Mouse (Mus musculus): ENCODE measurements around the gene Alad. TPM values are rescaled to one million over a fixed set of nuclear protein-coding genes. Genes with fewer than 3 reads are reported as not detected.
A peak's percentile ranks its signal among the peaks of the same experiment; 100 is the strongest.

The Alad gene
- polyA plus RNA-seq, 1 experiment from 2014 or later: 156 TPM

GRCm38 (mm10) chr4:62508839-62509238 lies 10.9 kb downstream of the Alad start:
- TF ChIP-seq CTCF (IDR thresholded peaks at IDR 0.05; ENCODE audit: low read depth): no peak
- H3K4me3 ChIP-seq (ENCODE audit: low read depth, low read length): no peak overlapping the region
- H3K27ac ChIP-seq (ENCODE audit: low read depth, low read length): no peak overlapping the region
- H3K36me3 ChIP-seq (ENCODE audit: control insufficient read depth, insufficient read depth): peaks cover 69% of the 10 kb centered on the region
- WGBS: 80% methylated on average over 5 of the region's 5 CpGs
- no peaks in the 10 kb centered on the region for H3K27me3 ChIP-seq (replicated peaks; ENCODE audit: control insufficient read depth, insufficient read depth, low read length)
- H3K9ac ChIP-seq (ENCODE audit: low read depth, low read length): no peak overlapping the region
- H3K9me3 ChIP-seq (ENCODE audit: control insufficient read depth): no peaks in the 10 kb centered on the region
- no peak overlapping the region for H3K4me2 ChIP-seq (replicated peaks; ENCODE audit: low read depth)
- peaks cover 3% of the 10 kb centered on the region; the same call in 1 of the 2 replicates for H3K4me1 ChIP-seq (replicated peaks; ENCODE audit: control insufficient read depth, insufficient read depth, low read length)
- no peak for ATAC-seq

GRCm38 (mm10) chr4:62506798-62507197 lies 12.9 kb downstream of the Alad start:
- Histone ChIP-seq H3K9me3 (ENCODE audit: control insufficient read depth) (no peaks in the 10 kb centered on the region), H3K27me3 (replicated peaks; ENCODE audit: control insufficient read depth, insufficient read depth, low read length) (no peaks in the 10 kb centered on the region), H3K4me2 (replicated peaks; ENCODE audit: low read depth) (no peak overlapping the region), H3K36me3 (ENCODE audit: control insufficient read depth, insufficient read depth) (peaks cover 48% of the 10 kb centered on the region), H3K9ac (ENCODE audit: low read depth, low read length) (no peak overlapping the region), H3K27ac (ENCODE audit: low read depth, low read length) (no peak overlapping the region), H3K4me3 (ENCODE audit: low read depth, low read length) (no peak overlapping the region), H3K4me1 (replicated peaks; ENCODE audit: control insufficient read depth, insufficient read depth, low read length) (peaks cover 6% of the 10 kb centered on the region; the same call in 1 of the 2 replicates)
- peak; percentile 26 for ATAC-seq
- peak; percentile 83 for TF ChIP-seq CTCF (IDR thresholded peaks at IDR 0.05; ENCODE audit: low read depth)
- WGBS: 60% methylated on average over 2 of the region's 2 CpGs

- TF ChIP-seq CTCF (IDR thresholded peaks at IDR 0.05; ENCODE audit: low read depth): no peak
- Histone ChIP-seq H3K27me3 (replicated peaks; ENCODE audit: control insufficient read depth, insufficient read depth, low read length) (no peaks in the 10 kb centered on the region), H3K4me2 (replicated peaks; ENCODE audit: low read depth) (no peak overlapping the region), H3K9me3 (ENCODE audit: control insufficient read depth) (no peaks in the 10 kb centered on the region), H3K36me3 (ENCODE audit: control insufficient read depth, insufficient read depth) (peaks cover 40% of the 10 kb centered on the region), H3K4me3 (ENCODE audit: low read depth, low read length) (no peak overlapping the region), H3K27ac (ENCODE audit: low read depth, low read length) (no peak overlapping the region), H3K4me1 (replicated peaks; ENCODE audit: control insufficient read depth, insufficient read depth, low read length) (peaks cover 6% of the 10 kb centered on the region; the same call in 1 of the 2 replicates), H3K9ac (ENCODE audit: low read depth, low read length) (no peak overlapping the region)
- 82% methylated on average over 3 of the region's 3 CpGs for WGBS
- ATAC-seq: no peak
These were observed 13.7 kb downstream of the Alad start for GRCm38 (mm10) chr4:62505991-62506390.

DNA sequence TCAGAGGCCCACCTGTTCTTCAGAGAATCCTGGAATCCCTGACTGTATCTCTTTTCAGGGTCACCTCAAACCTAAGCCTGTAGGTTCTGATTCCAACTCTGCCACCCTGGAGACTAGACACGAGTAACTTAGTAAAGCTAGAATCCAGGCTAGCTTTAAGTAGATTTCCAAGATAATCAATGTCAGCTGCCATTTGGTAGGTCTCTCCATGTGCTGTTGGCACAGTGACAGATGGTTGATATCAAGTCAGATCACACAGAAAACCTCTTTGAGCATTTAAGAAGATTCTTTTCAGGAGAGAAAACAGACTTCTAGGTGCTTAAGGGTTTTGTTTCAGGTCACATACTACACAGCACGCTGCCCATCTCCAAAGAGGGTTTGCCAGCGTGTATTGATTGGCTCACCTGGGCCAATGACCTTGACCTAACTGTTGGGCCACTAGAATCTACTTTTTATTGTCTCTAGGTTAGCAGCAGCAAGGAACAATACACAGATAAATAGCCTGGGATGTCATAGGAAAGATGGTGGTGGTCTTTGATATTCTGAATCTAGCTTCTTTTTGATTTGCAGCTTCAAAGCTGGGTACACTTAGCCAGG lies 16.2 kb downstream of the Alad start, which contains the start of gene Hdhd3:
TSS of gene Hdhd3 (minus strand) at position 94 of the 597 bp plus-strand sequence.
- Histone ChIP-seq H3K36me3 (ENCODE audit: control insufficient read depth, insufficient read depth) (peaks cover 28% of the 10 kb centered on the region), H3K4me2 (replicated peaks; ENCODE audit: low read depth) (peak within 1 kb of the TSS; percentile 67), H3K4me1 (replicated peaks; ENCODE audit: control insufficient read depth, insufficient read depth, low read length) (peaks cover 9% of the 10 kb centered on the region; the same call in 1 of the 2 replicates), H3K4me3 (ENCODE audit: low read depth, low read length) (peak within 1 kb of the TSS; percentile 88), H3K9ac (ENCODE audit: low read depth, low read length) (peak within 1 kb of the TSS; percentile 90; the same call in 1 of the 2 replicates), H3K9me3 (ENCODE audit: control insufficient read depth) (no peaks in the 10 kb centered on the region), H3K27me3 (replicated peaks; ENCODE audit: control insufficient read depth, insufficient read depth, low read length) (no peaks in the 10 kb centered on the region), H3K27ac (ENCODE audit: low read depth, low read length) (peak within 1 kb of the TSS; percentile 97)
- no peak for TF ChIP-seq CTCF (IDR thresholded peaks at IDR 0.05; ENCODE audit: low read depth)
- ATAC-seq: no peak
- 37% methylated on average over 3 of the region's 3 CpGs for WGBS

GRCm38 (mm10) chr4:62502969-62503368 lies 16.7 kb downstream of the Alad start:
- ATAC-seq: peak; percentile 64
- no peaks in the 10 kb centered on the region for H3K9me3 ChIP-seq (ENCODE audit: control insufficient read depth)
- peaks cover 9% of the 10 kb centered on the region; the same call in 1 of the 2 replicates for H3K4me1 ChIP-seq (replicated peaks; ENCODE audit: control insufficient read depth, insufficient read depth, low read length)
- peak overlapping the region; percentile 67 for H3K4me2 ChIP-seq (replicated peaks; ENCODE audit: low read depth)
- H3K27me3 ChIP-seq (replicated peaks; ENCODE audit: control insufficient read depth, insufficient read depth, low read length): no peaks in the 10 kb centered on the region
- peaks cover 24% of the 10 kb centered on the region for H3K36me3 ChIP-seq (ENCODE audit: control insufficient read depth, insufficient read depth)
- WGBS: 29% methylated on average over 7 of the region's 7 CpGs
- no peak overlapping the region for H3K4me3 ChIP-seq (ENCODE audit: low read depth, low read length)
- TF ChIP-seq CTCF (IDR thresholded peaks at IDR 0.05; ENCODE audit: low read depth): no peak
- H3K9ac ChIP-seq (ENCODE audit: low read depth, low read length): no peak overlapping the region
- peak overlapping the region; percentile 97 for H3K27ac ChIP-seq (ENCODE audit: low read depth, low read length)

DNA sequence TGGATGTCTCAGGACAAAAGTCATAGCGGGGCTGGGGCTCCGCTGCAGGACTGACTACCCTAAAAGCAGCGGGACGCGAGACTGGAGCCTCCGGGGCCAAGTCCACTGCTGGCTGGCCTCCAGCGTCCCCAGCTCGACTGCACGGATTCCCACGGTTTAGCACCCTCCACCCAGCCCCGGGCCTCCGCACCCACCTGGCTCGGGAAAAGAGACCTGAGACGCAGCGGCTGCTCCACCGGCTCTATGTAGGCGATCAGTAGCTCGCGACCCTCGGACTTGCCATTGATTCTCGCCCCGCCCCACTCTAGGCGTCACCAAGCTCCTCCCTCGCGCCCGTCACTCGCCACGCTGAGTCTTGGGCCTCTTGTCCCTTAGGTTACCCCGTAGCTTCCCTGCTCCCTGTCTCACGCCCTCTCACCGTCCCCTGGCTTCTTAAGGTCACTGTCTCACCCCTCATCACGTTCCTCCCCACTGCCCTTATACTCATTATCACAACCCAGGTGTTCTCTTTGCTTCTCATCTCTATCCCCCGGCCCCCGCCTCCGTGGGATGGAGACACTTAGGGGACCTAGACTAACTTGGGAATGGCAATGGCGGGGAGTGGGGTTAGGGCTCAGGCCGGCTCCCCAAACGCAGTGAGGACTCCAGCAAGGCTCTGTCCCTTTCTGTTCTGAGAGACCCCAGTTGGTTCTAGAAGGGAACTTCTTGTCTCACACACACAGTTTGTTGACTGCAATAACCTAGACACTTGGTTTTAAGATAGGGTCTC lies 17.6 kb downstream of the Alad start:
- Histone ChIP-seq H3K9ac (ENCODE audit: low read depth, low read length) (peak overlapping the region; percentile 90), H3K27me3 (replicated peaks; ENCODE audit: control insufficient read depth, insufficient read depth, low read length) (no peaks in the 10 kb centered on the region), H3K36me3 (ENCODE audit: control insufficient read depth, insufficient read depth) (peaks cover 17% of the 10 kb centered on the region), H3K4me2 (replicated peaks; ENCODE audit: low read depth) (peak overlapping the region; percentile 67), H3K4me3 (ENCODE audit: low read depth, low read length) (peak overlapping the region; percentile 88), H3K9me3 (ENCODE audit: control insufficient read depth) (no peaks in the 10 kb centered on the region), H3K4me1 (replicated peaks; ENCODE audit: control insufficient read depth, insufficient read depth, low read length) (peaks cover 9% of the 10 kb centered on the region; the same call in 1 of the 2 replicates), H3K27ac (ENCODE audit: low read depth, low read length) (peak overlapping the region; percentile 97)
- peak; percentile 83 for ATAC-seq
- WGBS: 1% methylated on average over 37 of the region's 38 CpGs
- no peak for TF ChIP-seq CTCF (IDR thresholded peaks at IDR 0.05; ENCODE audit: low read depth)
